7 mouse cellular contexts compared by ENCODE assay signal in the genomic region with DNA sequence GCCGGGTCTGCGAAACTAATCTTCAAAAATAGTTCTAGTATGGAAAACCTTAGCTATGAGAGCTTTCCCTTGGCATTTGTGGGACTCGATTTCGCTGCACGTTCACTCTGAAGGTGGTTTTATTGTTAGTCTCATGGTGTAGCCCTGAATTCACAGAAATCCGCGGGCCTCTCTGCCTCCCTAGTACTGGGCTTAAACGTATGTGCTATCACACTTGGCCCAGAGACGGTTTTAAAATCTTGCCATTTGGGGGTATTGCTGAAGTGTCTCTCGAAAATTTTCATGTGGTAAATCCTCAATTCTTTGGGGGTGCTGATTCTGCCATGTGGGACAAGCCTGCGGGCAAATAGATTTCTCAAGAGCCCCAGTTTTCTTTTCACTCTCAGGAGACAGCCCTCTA. TPM values are rescaled to one million over a fixed set of nuclear protein-coding genes. Genes with fewer than 3 reads are reported as not detected.
DNase-seq lines count a peak whose midpoint lies in the region; ATAC-seq and TF ChIP-seq lines count a peak whose summit lies in the region.

No protein-coding gene starts in this region.

- peaks cover 12% of the 10 kb centered on the region for H3K4me1 ChIP-seq in lung, embryonic 16.5 days (replicated peaks; ENCODE audit: control insufficient read depth, insufficient read depth, low read length)
- H3K4me1 ChIP-seq in embryonic facial prominence, embryonic 14.5 days (ENCODE audit: control insufficient read depth, insufficient read depth, low read length), result peaks cover 20% of the 10 kb centered on the region
- peaks cover 19% of the 10 kb centered on the region for H3K4me1 ChIP-seq in hindbrain, postnatal 0 days (ENCODE audit: insufficient read depth, low read length)
- peaks cover 7% of the 10 kb centered on the region; the same call in 1 of the 2 replicates for H3K4me1 ChIP-seq in midbrain, postnatal 0 days (ENCODE audit: insufficient read depth, low read length)

- H3K4me3 ChIP-seq in lung, embryonic 16.5 days (ENCODE audit: low read length), result peak overlapping the region; percentile 84
- H3K4me3 ChIP-seq in embryonic facial prominence, embryonic 14.5 days (ENCODE audit: low read depth, low read length), result peak overlapping the region; percentile 81
- H3K4me3 ChIP-seq in hindbrain, postnatal 0 days (ENCODE audit: low read length), result peak overlapping the region; percentile 76
- peak overlapping the region; percentile 68 for H3K4me3 ChIP-seq in midbrain, postnatal 0 days (ENCODE audit: low read depth, low read length)

- WGBS in lung, embryonic 16.5 days, result 2% methylated on average over 11 of the region's 11 CpGs
- 4% methylated on average over 11 of the region's 11 CpGs for WGBS in embryonic facial prominence, embryonic 14.5 days
- 3% methylated on average over 11 of the region's 11 CpGs for WGBS in hindbrain, postnatal 0 days
- WGBS in midbrain, postnatal 0 days, result 5% methylated on average over 11 of the region's 11 CpGs

- no peak for DNase-seq in lung, postnatal 36 days
- peak; percentile 5 for DNase-seq in embryonic facial prominence, embryonic 14.5 days (ENCODE audit: low spot score)
- DNase-seq in hindbrain, postnatal 0 days (ENCODE audit: low spot score), result peak; percentile 3
- DNase-seq in midbrain, postnatal 0 days (ENCODE audit: low spot score), result no peak
- DNase-seq in left cerebral cortex, adult 9 months (ENCODE audit: low spot score in 2 of 2), result no peak
- no peak for DNase-seq in layer of hippocampus, postnatal 36 days

- TF ChIP-seq CTCF in hindbrain, postnatal 0 days (IDR thresholded peaks at IDR 0.05; ENCODE audit: low read depth), result no peak
- no peak for TF ChIP-seq CTCF in midbrain, postnatal 0 days (IDR thresholded peaks at IDR 0.05)

- no peaks in the 10 kb centered on the region for H3K9me3 ChIP-seq in lung, embryonic 16.5 days (ENCODE audit: control insufficient read depth, low read length)
- no peaks in the 10 kb centered on the region for H3K9me3 ChIP-seq in embryonic facial prominence, embryonic 14.5 days (ENCODE audit: control insufficient read depth, low read length)
- H3K9me3 ChIP-seq in hindbrain, postnatal 0 days (ENCODE audit: low read length), result no peaks in the 10 kb centered on the region
- H3K9me3 ChIP-seq in midbrain, postnatal 0 days (ENCODE audit: low read length), result no peaks in the 10 kb centered on the region

- no peaks in the 10 kb centered on the region for H3K36me3 ChIP-seq in lung, embryonic 16.5 days (ENCODE audit: control insufficient read depth, insufficient read depth, low read length)
- no peaks in the 10 kb centered on the region for H3K36me3 ChIP-seq in embryonic facial prominence, embryonic 14.5 days (ENCODE audit: control insufficient read depth, insufficient read depth, low read length)
- H3K36me3 ChIP-seq in hindbrain, postnatal 0 days (ENCODE audit: insufficient read depth, low read length), result no peaks in the 10 kb centered on the region
- H3K36me3 ChIP-seq in midbrain, postnatal 0 days (ENCODE audit: insufficient read depth, low read length), result no peaks in the 10 kb centered on the region

- no peaks in the 10 kb centered on the region for H3K27me3 ChIP-seq in lung, embryonic 16.5 days (ENCODE audit: control insufficient read depth, insufficient read depth, low read depth, low read length)
- no peaks in the 10 kb centered on the region for H3K27me3 ChIP-seq in embryonic facial prominence, embryonic 14.5 days (replicated peaks; ENCODE audit: control insufficient read depth, insufficient read depth, low read length)
- no peaks in the 10 kb centered on the region for H3K27me3 ChIP-seq in hindbrain, postnatal 0 days (ENCODE audit: insufficient read depth, low read length)
- no peaks in the 10 kb centered on the region for H3K27me3 ChIP-seq in midbrain, postnatal 0 days (ENCODE audit: insufficient read depth, low read length)

- H3K9ac ChIP-seq in lung, embryonic 16.5 days (ENCODE audit: low read length), result peak overlapping the region; percentile 77
- H3K9ac ChIP-seq in embryonic facial prominence, embryonic 14.5 days (ENCODE audit: low read depth, low read length), result peak overlapping the region; percentile 78
- H3K9ac ChIP-seq in hindbrain, postnatal 0 days (replicated peaks; ENCODE audit: low read length), result peak overlapping the region; percentile 69
- H3K9ac ChIP-seq in midbrain, postnatal 0 days (replicated peaks; ENCODE audit: low read length, poor library complexity, severe bottlenecking), result peak overlapping the region; percentile 72; the same call in 1 of the 2 replicates

- H3K27ac ChIP-seq in lung, embryonic 16.5 days (ENCODE audit: low read length), result peak overlapping the region; percentile 76
- peak overlapping the region; percentile 59; the same call in 1 of the 2 replicates for H3K27ac ChIP-seq in embryonic facial prominence, embryonic 14.5 days (replicated peaks; ENCODE audit: low read depth, low read length)
- H3K27ac ChIP-seq in hindbrain, postnatal 0 days, result peak overlapping the region; percentile 58; the same call in 1 of the 2 replicates
- H3K27ac ChIP-seq in midbrain, postnatal 0 days (ENCODE audit: low read depth, low read length), result peak overlapping the region; percentile 38; the same call in 1 of the 2 replicates

- no peak for ATAC-seq in lung, embryonic 16.5 days (ENCODE audit: low read depth)
- ATAC-seq in embryonic facial prominence, embryonic 14.5 days (ENCODE audit: low read depth), result no peak
- no peak for ATAC-seq in hindbrain, postnatal 0 days
- no peak for ATAC-seq in midbrain, postnatal 0 days (ENCODE audit: low FRiP score)

- peak overlapping the region; percentile 87 for H3K4me2 ChIP-seq in lung, embryonic 16.5 days (ENCODE audit: low read depth, low read length)
- H3K4me2 ChIP-seq in embryonic facial prominence, embryonic 14.5 days (ENCODE audit: low read depth, low read length), result peak overlapping the region; percentile 77
- peak overlapping the region; percentile 77 for H3K4me2 ChIP-seq in hindbrain, postnatal 0 days (ENCODE audit: low read depth, low read length)
- H3K4me2 ChIP-seq in midbrain, postnatal 0 days (ENCODE audit: low read depth, low read length, poor library complexity, severe bottlenecking), result peak overlapping the region; percentile 69

RNA-seq across cellular contexts. Expression of a gene that starts 0.4 kb away (rescaled TPM):
- polyA plus RNA-seq in lung, embryonic 16.5 days (2015; fragmentation: Nextera tagmentation; extraction: Ambion mirVana), result 38.3 and 41.5 TPM in 2 replicates
- polyA plus RNA-seq in embryonic facial prominence, embryonic 14.5 days (2014; fragmentation: Nextera tagmentation; extraction: Ambion mirVana), result 27.4 and 28.3 TPM in 2 replicates
- 11.0 and 11.4 TPM in 2 replicates for total RNA-seq in hindbrain, postnatal 0 days (2014; rRNA removed)
- 17.3 and 18.5 TPM in 2 replicates for polyA plus RNA-seq in hindbrain, postnatal 0 days (2015; fragmentation: Nextera tagmentation; extraction: Ambion mirVana)
- total RNA-seq in midbrain, postnatal 0 days (2014; rRNA removed), result 10.4 and 11.3 TPM in 2 replicates
- polyA plus RNA-seq in midbrain, postnatal 0 days (2015; fragmentation: Nextera tagmentation; extraction: Ambion mirVana), result 17.1 and 18.6 TPM in 2 replicates
- 10 to 100 TPM; 18.3 to 21.0 TPM for total RNA-seq in layer of hippocampus, postnatal 36 days (2021)

RNA-seq across cellular contexts. Expression of a gene that starts 3.1 kb away (rescaled TPM):
- polyA plus RNA-seq in lung, embryonic 16.5 days (2015; fragmentation: Nextera tagmentation; extraction: Ambion mirVana), result 33.1 and 34.9 TPM in 2 replicates
- polyA plus RNA-seq in embryonic facial prominence, embryonic 14.5 days (2014; fragmentation: Nextera tagmentation; extraction: Ambion mirVana), result 38.4 and 42.2 TPM in 2 replicates
- 12.1 and 18.9 TPM in 2 replicates for total RNA-seq in hindbrain, postnatal 0 days (2014; rRNA removed)
- polyA plus RNA-seq in hindbrain, postnatal 0 days (2015; fragmentation: Nextera tagmentation; extraction: Ambion mirVana), result 60.4 and 71.4 TPM in 2 replicates
- total RNA-seq in midbrain, postnatal 0 days (2014; rRNA removed), result 10.9 and 24.4 TPM in 2 replicates
- polyA plus RNA-seq in midbrain, postnatal 0 days (2015; fragmentation: Nextera tagmentation; extraction: Ambion mirVana), result 56.6 and 63.0 TPM in 2 replicates
- 10 to 100 TPM; 54.5 to 57.6 TPM for total RNA-seq in layer of hippocampus, postnatal 36 days (2021)

RNA-seq across cellular contexts. Expression of a gene that starts 42.5 kb away (rescaled TPM):
- polyA plus RNA-seq in lung, embryonic 16.5 days (2015; fragmentation: Nextera tagmentation; extraction: Ambion mirVana), result 59.1 and 64.9 TPM in 2 replicates
- polyA plus RNA-seq in embryonic facial prominence, embryonic 14.5 days (2014; fragmentation: Nextera tagmentation; extraction: Ambion mirVana), result 16.8 and 18.9 TPM in 2 replicates
- 5.5 and 9.1 TPM in 2 replicates for total RNA-seq in hindbrain, postnatal 0 days (2014; rRNA removed)
- polyA plus RNA-seq in hindbrain, postnatal 0 days (2015; fragmentation: Nextera tagmentation; extraction: Ambion mirVana), result 6.2 and 7.5 TPM in 2 replicates
- 3.7 and 8.8 TPM in 2 replicates for total RNA-seq in midbrain, postnatal 0 days (2014; rRNA removed)
- polyA plus RNA-seq in midbrain, postnatal 0 days (2015; fragmentation: Nextera tagmentation; extraction: Ambion mirVana), result 1.9 and 2.2 TPM in 2 replicates
- under 1 TPM; 0.37 to 0.38 TPM for total RNA-seq in layer of hippocampus, postnatal 36 days (2021)

RNA-seq across cellular contexts. Expression of a gene that starts 49.5 kb away (rescaled TPM):
- polyA plus RNA-seq in lung, embryonic 16.5 days (2015; fragmentation: Nextera tagmentation; extraction: Ambion mirVana), result 0.25 and 0.60 TPM in 2 replicates
- 0.12 and 0.24 TPM in 2 replicates for polyA plus RNA-seq in embryonic facial prominence, embryonic 14.5 days (2014; fragmentation: Nextera tagmentation; extraction: Ambion mirVana)
- 0.47 TPM in 1 of 2 replicates, not detected in the other for total RNA-seq in hindbrain, postnatal 0 days (2014; rRNA removed)
- polyA plus RNA-seq in hindbrain, postnatal 0 days (2015; fragmentation: Nextera tagmentation; extraction: Ambion mirVana), result 0.19 and 0.29 TPM in 2 replicates
- total RNA-seq in midbrain, postnatal 0 days (2014; rRNA removed), result 0.05 TPM in 1 of 2 replicates, not detected in the other
- polyA plus RNA-seq in midbrain, postnatal 0 days (2015; fragmentation: Nextera tagmentation; extraction: Ambion mirVana), result 0.12 and 0.31 TPM in 2 replicates
- not detected for total RNA-seq in layer of hippocampus, postnatal 36 days (2021)

RNA-seq across cellular contexts. Expression of a gene that starts 59.4 kb away (rescaled TPM):
- 5.3 and 6.5 TPM in 2 replicates for polyA plus RNA-seq in lung, embryonic 16.5 days (2015; fragmentation: Nextera tagmentation; extraction: Ambion mirVana)
- polyA plus RNA-seq in embryonic facial prominence, embryonic 14.5 days (2014; fragmentation: Nextera tagmentation; extraction: Ambion mirVana), result 14.0 and 17.8 TPM in 2 replicates
- 1.5 and 1.8 TPM in 2 replicates for total RNA-seq in hindbrain, postnatal 0 days (2014; rRNA removed)
- 0.55 and 0.57 TPM in 2 replicates for polyA plus RNA-seq in hindbrain, postnatal 0 days (2015; fragmentation: Nextera tagmentation; extraction: Ambion mirVana)
- total RNA-seq in midbrain, postnatal 0 days (2014; rRNA removed), result 0.93 and 1.7 TPM in 2 replicates
- 0.39 and 0.53 TPM in 2 replicates for polyA plus RNA-seq in midbrain, postnatal 0 days (2015; fragmentation: Nextera tagmentation; extraction: Ambion mirVana)
- under 1 TPM; 0.45 to 0.86 TPM for total RNA-seq in layer of hippocampus, postnatal 36 days (2021)

Comparison
In these comparisons a context has a peak if more than half of its experiments do, and no peak if none do; other contexts are left out.
1. DNase-seq: peak in embryonic facial prominence, embryonic 14.5 days (single experiment) and hindbrain, postnatal 0 days (single experiment); none in lung, postnatal 36 days (single experiment), midbrain, postnatal 0 days (single experiment), left cerebral cortex, adult 9 months (0 of 2) and layer of hippocampus, postnatal 36 days (0 of 2).
2. Peak in every context shown above with its lines, with median percentiles within 50 percentile points of each other: H3K27ac ChIP-seq, H3K4me2 ChIP-seq, H3K4me3 ChIP-seq and H3K9ac ChIP-seq.